Mouse (Mus musculus): ENCODE data around the gene Usp30.

DNA sequence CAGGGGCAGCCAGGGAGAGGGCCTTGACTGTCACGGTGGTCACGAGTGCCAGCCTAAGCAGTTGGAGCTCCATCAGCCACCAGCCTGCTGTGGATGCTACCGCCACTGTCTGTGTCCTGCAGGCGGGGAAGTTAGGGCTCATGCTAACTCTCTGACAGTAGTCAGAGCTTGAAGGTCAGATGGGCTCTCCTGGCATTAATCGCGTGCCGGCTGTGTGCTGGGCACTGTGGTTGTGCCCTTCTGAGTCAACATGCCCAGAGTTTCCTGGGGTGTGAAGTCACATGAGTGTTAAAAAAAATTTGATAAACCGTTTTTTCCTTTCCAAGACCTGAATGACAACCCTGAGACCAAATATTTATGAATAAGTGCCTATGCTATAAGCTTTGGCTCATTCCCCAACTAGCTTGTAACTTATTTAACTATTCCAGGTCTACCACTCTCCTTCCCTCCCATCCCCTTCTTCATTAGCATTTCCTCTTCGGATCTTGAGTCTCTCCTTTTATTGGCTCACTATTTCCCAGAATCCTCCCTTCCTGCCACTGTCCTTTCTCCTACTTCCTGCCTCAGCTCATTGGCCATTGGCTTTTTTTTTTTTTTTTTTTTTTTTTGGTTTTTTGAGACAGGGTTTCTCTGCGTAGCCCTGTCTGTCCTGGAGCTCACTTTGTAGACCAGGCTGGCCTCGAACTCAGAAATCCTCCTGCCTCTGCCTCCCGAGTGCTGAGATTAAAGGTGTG is 87.3 kb downstream of the Usp30 start:
- TF ChIP-seq NRF1 (IDR thresholded peaks at IDR 0.05; ENCODE audit: insufficient read depth, low read depth, low read length, poor library complexity, severe bottlenecking) (no peak), MXI1 (IDR thresholded peaks at IDR 0.05; ENCODE audit: low read depth, low read length) (no peak), MAFK (IDR thresholded peaks at IDR 0.05; ENCODE audit: borderline replicate concordance, low read depth, low read length) (no peak), CTCF (IDR thresholded peaks at IDR 0.05 in 2 of 3, conservative IDR thresholded peaks at IDR 0.05 in 1 of 3; ENCODE audit: control insufficient read depth in 1 of 3, insufficient read depth in 1 of 3, low read depth in 2 of 3, low read length in 3 of 3, poor library complexity in 1 of 3, severe bottlenecking in 1 of 3) (no peak), E2F4 (IDR thresholded peaks at IDR 0.05; ENCODE audit: borderline replicate concordance, low read depth, low read length) (no peak), POLR2A (IDR thresholded peaks at IDR 0.05; ENCODE audit: control insufficient read depth in 1 of 2, insufficient read depth in 1 of 2, low read depth in 1 of 2, low read length in 2 of 2, poor library complexity in 1 of 2) (no peak), MAX (IDR thresholded peaks at IDR 0.05; ENCODE audit: low read length) (no peak)

Data from MEL (cell line).